Mouse (Mus musculus) liver, embryonic 11.5 days (tissue): ENCODE measurements around the gene Asf1b. TPM values are rescaled to one million over a fixed set of nuclear protein-coding genes. Genes with fewer than 3 reads are reported as not detected.
A peak's percentile ranks its signal among the peaks of the same experiment; 100 is the strongest.

ENCODE experiments used
- ATAC-seq: fragments of 200-750 bp; cut with Nextera tagmentation; replicated peaks from 2 replicates; pipeline ENCODE4 v1.8.0; 2017; ENCODE audit warnings: moderate number of reproducible peaks, mild to moderate bottlenecking, moderate TSS enrichment, moderate library complexity; ENCODE audit not compliant: low FRiP score
- DNase-seq: peaks from one replicate; pipeline ENCODE4 v3.0.0-alpha.2; 2017; ENCODE audit warnings: low spot score
- H3K27ac ChIP-seq: fragments of 300-500 bp; sonication (generic); 2 replicates; pipeline ENCODE4 v1.5.1; 2014; ENCODE audit warnings: mild to moderate bottlenecking, low read depth, low read length, control low read depth
- H3K27me3 ChIP-seq: fragments of 300-500 bp; sonication (generic); replicated peaks from 2 replicates; pipeline ENCODE4 v1.6.1; 2014; ENCODE audit warnings: low read length, mixed read lengths; ENCODE audit not compliant: control insufficient read depth, insufficient read depth
- H3K36me3 ChIP-seq: fragments of 300-500 bp; sonication (generic); 2 replicates; pipeline ENCODE4 v1.6.1; 2014; ENCODE audit warnings: mild to moderate bottlenecking, low read length, moderate library complexity, mixed read lengths; ENCODE audit not compliant: control insufficient read depth, insufficient read depth
- H3K4me1 ChIP-seq: fragments of 300-500 bp; sonication (generic); replicated peaks from 2 replicates; pipeline ENCODE4 v1.6.1; 2014; ENCODE audit warnings: low read length, mixed read lengths; ENCODE audit not compliant: control insufficient read depth, insufficient read depth
- H3K4me2 ChIP-seq: fragments of 300-500 bp; sonication (generic); 2 replicates; pipeline ENCODE4 v1.6.1; 2014; ENCODE audit warnings: mild to moderate bottlenecking, control low read depth, moderate library complexity
- H3K4me3 ChIP-seq: fragments of 300-500 bp; sonication (generic); 2 replicates; pipeline ENCODE4 v1.5.1; 2014; ENCODE audit warnings: low read depth, low read length, control low read depth
- H3K9ac ChIP-seq: fragments of 300-500 bp; sonication (generic); 2 replicates; pipeline ENCODE4 v1.6.1; 2014; ENCODE audit warnings: low read depth, low read length, control low read depth
- H3K9me3 ChIP-seq: fragments of 300-500 bp; sonication (generic); 2 replicates; pipeline ENCODE4 v1.6.1; 2016; ENCODE audit warnings: low read length, inconsistent platforms, mixed read lengths; ENCODE audit not compliant: control insufficient read depth
- WGBS: fragments of 180-500 bp; shearing (Covaris S2); extraction: QIAGEN DNeasy Blood & Tissue Kit; methylation state at CpG from one replicate; pipeline ENCODE4 v1.1.7; 2014; 5-methylcytosine and 5-hydroxymethylcytosine counted together
- polyA plus RNA-seq: library from polyadenylated mRNA; unstranded; fragments of >200 nt; fragmentation: Nextera tagmentation; extraction: Ambion mirVana; gene quantifications from 2 replicates; pipeline ENCODE4 v1.2.1, GENCODE M21; 2014

Asf1b gene
- polyA plus RNA-seq, 1 experiment from 2014 or later = 109 TPM

DNA sequence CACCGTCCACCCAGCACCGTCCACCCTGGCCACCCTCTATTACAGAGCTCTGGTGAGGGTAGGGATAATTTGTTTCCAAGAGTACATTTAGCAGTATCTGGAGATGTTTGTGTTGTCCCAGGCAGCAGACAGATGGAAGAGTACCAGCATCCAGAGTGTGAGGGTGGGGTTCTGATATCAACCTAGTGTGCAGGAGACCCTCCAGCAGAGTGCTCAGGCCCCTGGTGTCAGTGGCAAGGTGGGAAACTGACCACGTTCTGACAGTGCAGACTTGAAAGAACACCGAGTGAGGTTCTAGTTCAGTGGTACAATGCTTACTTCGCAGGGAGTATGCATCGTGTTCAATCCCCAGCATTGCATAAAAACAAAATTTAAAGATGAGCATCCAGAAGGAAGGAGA is 16.4 kb downstream of the Asf1b start:
- H3K4me2 ChIP-seq = peak overlapping the region; percentile 95
- H3K27ac ChIP-seq = peak overlapping the region; percentile 78; the same call in 1 of the 2 replicates
- peaks cover 18% of the 10 kb centered on the region for H3K36me3 ChIP-seq
- 71% methylated on average over 6 of the region's 6 CpGs for WGBS
- H3K4me1 ChIP-seq = peaks cover 13% of the 10 kb centered on the region
- H3K27me3 ChIP-seq = no peaks in the 10 kb centered on the region
- H3K9me3 ChIP-seq = no peaks in the 10 kb centered on the region
- no peak for ATAC-seq
- peak overlapping the region; percentile 76 for H3K9ac ChIP-seq
- no peak for DNase-seq
- H3K4me3 ChIP-seq = peak overlapping the region; percentile 96

DNA sequence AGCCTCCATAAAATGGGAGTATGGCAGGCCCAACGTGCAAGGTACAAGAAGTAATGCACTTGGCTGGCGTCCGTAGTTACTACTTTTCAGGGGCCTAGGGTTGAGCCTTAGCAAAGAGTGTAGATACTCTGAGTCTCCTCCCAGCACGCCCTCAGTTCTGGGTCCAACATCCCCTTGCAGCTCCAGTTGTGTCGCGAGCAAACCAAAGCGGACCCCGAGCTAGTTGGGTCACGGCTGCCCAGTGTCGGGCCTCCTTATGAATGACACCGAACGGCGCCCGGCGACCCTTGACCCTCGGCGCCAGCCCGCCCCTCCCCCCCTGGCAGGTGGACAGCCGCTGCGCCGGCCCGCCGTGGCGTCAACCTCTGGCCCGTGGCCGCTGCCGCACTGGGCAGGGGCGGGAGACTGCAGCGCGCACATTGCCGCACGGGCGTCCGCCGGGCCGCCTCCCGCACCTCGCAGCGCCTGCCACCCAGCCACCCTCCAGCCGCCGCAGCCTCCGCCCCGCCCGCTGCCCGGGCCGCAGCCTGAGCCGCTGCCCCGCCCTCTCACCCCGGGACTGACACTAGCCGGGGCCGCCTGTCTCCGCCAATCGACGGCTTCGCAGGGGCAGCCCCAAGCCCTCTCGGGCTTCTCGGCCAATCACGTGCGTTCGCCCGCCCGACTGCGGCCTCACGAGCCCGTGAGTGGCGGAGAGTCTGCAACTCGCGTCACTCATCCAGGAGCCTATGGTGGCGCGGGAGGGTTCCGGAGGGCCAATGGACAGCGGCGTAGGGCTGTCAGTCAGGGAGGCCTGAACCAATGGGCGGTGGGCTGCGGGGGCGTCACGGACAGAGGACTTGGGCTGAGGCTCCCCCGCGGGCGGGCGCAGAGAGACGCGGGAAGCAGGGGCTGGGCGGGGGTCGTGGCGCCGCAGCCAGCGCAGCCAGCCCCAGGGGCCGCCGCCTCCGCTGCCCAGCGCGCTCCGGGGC is 17.1 kb downstream of the Asf1b start, which contains the start of gene Prkaca:
Gene Prkaca, plus strand, starts transcription at position 844 of the 971 bp plus-strand sequence.
- Histone ChIP-seq H3K9ac (peak within 1 kb of the TSS; percentile 85), H3K4me3 (peak within 1 kb of the TSS; percentile 96), H3K36me3 (peaks cover 14% of the 10 kb centered on the region), H3K27ac (peak within 1 kb of the TSS; percentile 78), H3K9me3 (no peaks in the 10 kb centered on the region), H3K4me2 (peak within 1 kb of the TSS; percentile 97), H3K4me1 (peaks cover 18% of the 10 kb centered on the region), H3K27me3 (no peaks in the 10 kb centered on the region)
- peak; percentile 97 for DNase-seq
- WGBS = under 1% methylated on average over 89 of the region's 94 CpGs
- ATAC-seq = peak; percentile 99

DNA sequence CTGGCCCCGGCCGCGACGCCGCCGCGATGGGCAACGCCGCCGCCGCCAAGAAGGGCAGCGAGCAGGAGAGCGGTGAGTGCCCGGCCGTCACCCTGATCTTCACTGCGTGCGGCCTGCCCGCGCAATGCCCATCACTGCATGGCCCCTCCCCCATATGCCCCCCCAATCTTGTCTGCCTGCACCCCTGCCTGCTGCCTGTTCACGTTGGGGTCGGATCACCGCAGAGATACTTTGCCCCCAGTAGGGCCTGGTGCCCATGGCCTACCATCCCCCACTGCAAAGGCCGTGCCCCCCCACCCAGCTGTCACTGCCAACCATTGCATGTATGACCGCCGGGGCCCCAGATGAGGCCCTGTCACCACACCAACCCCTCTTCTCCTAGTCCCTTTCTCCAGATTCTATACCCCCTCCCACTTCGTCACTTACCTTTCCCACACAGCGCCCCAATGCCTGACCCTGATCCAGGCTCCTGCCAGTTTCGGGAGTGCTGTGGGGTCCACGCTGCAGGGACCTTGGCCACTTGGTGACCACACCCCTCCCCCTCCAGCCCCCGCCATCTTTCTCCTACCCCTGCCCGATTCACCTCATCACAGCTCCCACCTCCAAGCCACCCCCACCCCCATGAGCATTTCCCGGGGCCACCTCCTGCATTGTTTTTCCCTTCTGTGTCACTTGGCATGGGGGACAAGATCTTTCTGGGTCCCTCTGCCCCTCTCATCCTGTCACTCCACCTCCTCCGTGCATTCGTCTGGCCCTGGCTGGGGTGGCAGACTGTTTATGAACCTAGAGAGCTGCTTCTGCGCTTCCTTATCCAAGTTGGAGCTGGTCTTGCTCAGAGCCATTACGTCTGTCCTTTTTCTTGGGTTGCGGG is 18.1 kb downstream of the Asf1b start:
- 7% methylated on average over 37 of the region's 37 CpGs for WGBS
- Histone ChIP-seq H3K36me3 (peaks cover 6% of the 10 kb centered on the region), H3K4me3 (peak overlapping the region; percentile 96), H3K4me1 (peaks cover 27% of the 10 kb centered on the region), H3K9ac (peak overlapping the region; percentile 85), H3K27me3 (no peaks in the 10 kb centered on the region), H3K27ac (peak overlapping the region; percentile 52), H3K4me2 (peak overlapping the region; percentile 97), H3K9me3 (no peaks in the 10 kb centered on the region)
- DNase-seq = peak; percentile 55
- ATAC-seq = peak; percentile 24

DNA sequence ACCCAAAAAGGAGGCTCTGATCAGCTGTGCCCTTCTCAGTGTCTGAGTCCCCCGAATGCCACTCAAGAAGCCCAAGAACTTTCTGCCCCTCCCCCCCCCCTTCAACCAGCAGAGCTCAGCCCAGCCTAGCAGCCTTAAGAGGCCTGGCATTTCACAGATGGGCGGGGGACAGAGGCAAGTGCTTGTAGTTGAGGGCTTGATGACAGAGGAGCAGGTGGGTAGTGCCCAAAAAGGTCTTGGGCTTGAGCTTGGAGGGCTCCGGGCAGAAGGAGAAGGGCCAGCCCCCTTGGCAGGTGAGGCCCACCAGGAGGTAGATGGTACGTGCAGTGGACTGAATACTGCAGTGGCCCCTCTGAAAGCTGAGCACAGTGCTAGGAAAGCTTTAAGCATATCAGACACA is 19.2 kb downstream of the Asf1b start:
- Histone ChIP-seq H3K4me3 (no peak overlapping the region), H3K36me3 (no peaks in the 10 kb centered on the region; the same call in 1 of the 2 replicates), H3K4me1 (peaks cover 27% of the 10 kb centered on the region), H3K27me3 (no peaks in the 10 kb centered on the region), H3K9me3 (no peaks in the 10 kb centered on the region), H3K27ac (no peak overlapping the region), H3K9ac (no peak overlapping the region), H3K4me2 (no peak overlapping the region)
- ATAC-seq = no peak
- 84% methylated on average over 4 of the region's 4 CpGs for WGBS
- no peak for DNase-seq

DNA sequence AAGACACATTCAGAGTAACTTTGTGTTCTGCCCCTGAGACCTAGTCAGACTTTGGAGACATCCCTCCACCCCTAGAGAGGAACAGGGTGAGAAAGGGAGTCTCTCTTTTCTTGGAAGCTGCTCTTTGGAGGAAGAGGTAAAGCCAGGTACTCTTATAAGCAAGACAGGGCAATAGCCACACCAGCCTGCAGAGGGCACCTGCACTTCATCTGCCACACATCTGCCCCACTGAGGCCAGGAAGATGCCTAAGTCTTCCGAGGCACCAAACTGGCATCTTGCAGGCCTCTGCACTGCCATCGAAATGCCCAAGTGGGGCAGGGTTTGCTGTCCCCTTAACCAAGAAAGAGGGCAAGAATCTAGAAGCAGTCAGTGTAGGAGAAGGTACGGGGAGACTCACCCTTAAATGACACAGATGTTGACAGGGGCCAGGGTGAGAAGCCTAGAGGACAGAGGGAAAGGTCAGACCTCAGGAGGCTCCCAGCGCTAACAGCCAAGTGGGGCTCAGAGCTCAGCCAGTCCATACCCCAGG is 20.9 kb downstream of the Asf1b start:
- ATAC-seq = no peak
- Histone ChIP-seq H3K27ac (no peak overlapping the region), H3K4me2 (no peak overlapping the region), H3K4me3 (no peak overlapping the region), H3K9me3 (no peaks in the 10 kb centered on the region), H3K4me1 (peaks cover 27% of the 10 kb centered on the region), H3K27me3 (no peaks in the 10 kb centered on the region), H3K36me3 (peaks cover 5% of the 10 kb centered on the region; the same call in 1 of the 2 replicates), H3K9ac (no peak overlapping the region)
- DNase-seq = no peak
- WGBS = 78% methylated on average over 4 of the region's 4 CpGs

DNA sequence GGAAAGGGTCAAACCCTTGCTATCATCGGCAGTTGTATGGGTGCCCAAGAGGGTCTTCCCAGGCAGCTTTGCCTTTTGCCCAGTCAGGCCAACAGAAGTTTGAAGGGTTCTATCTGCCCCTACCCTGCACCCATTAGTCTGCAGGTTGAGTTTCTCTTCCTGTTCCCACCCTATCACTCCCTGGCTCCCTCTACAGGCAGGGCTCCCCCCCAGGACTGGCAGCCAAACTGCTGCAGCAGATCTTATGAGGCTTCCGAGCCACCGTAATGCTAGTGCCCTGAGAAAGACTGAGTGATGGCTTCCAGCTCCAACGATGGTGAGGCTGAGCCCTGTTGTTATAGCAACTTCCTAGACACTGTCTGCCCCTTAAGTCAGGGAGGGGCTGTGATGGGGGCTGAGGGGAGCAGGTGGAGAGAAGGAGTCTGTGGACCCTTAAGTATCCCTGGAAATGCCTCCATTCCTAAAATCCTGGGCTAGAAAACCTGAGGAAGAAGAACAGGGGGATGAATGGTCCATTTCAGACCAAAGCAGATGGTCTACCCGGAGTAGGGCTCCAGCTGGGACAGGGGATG is 21.6 kb downstream of the Asf1b start:
- Histone ChIP-seq H3K4me1 (peaks cover 23% of the 10 kb centered on the region), H3K27ac (no peak overlapping the region)
- 82% methylated on average over 5 of the region's 5 CpGs for WGBS

DNA sequence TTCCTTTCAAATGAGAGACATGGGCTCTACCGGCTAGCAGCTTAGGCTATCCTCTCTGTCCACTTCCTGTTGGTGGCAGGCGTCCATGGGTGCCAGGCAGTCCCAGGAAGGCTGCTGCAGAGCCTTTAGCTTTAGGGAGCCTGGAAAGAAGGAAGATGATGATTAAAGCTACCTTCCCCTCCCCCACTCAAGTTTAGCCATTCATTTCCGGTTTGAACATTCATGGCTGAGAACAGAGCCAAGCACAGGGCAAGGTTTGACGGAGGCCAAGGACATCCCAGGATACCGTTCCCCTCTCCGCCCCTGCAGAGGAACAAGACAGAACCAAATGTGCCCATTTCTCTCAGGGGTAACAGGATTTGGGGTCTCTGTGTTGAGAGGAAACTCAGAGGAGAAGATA is 22.3 kb downstream of the Asf1b start:
- no peak overlapping the region for H3K9ac ChIP-seq

More for the DNA sequence above, 21.6 kb downstream of the Asf1b start:
- Histone ChIP-seq H3K27me3 (no peaks in the 10 kb centered on the region), H3K4me2 (no peak overlapping the region), H3K9me3 (no peaks in the 10 kb centered on the region), H3K9ac (no peak overlapping the region), H3K36me3 (peaks cover 10% of the 10 kb centered on the region), H3K4me3 (no peak overlapping the region)
- DNase-seq (no peak), ATAC-seq (no peak)

DNA sequence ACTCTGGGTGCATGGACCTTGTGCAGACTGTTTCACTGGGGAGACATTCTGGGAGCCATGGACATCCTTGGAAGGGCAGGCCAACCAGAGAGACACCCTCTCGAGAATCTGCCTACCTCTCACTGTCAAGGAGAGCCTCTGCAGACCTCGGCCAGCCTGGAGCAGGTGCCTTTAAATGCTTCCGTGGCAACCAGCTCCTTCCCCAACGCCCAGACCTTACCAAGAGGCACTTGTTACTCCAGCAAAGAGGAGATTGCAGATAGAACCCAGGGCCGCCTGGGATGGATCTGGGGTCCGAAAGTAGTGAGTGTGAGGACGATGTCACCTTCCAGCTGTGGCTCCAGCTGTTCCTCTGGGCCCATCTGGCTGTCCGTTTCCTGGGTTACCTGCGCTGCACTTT is 22.9 kb downstream of the Asf1b start:
- no peak overlapping the region for H3K4me2 ChIP-seq
- ATAC-seq (no peak), DNase-seq (no peak)
- H3K27me3 ChIP-seq = no peaks in the 10 kb centered on the region
- no peak overlapping the region for H3K27ac ChIP-seq
- H3K9me3 ChIP-seq = no peaks in the 10 kb centered on the region
- H3K4me1 ChIP-seq = peaks cover 24% of the 10 kb centered on the region
- WGBS = 76% methylated on average over 9 of the region's 9 CpGs
- no peak overlapping the region for H3K9ac ChIP-seq
- peaks cover 15% of the 10 kb centered on the region for H3K36me3 ChIP-seq
- no peak overlapping the region for H3K4me3 ChIP-seq

More for the DNA sequence above, 22.3 kb downstream of the Asf1b start:
- 49% methylated on average over 6 of the region's 6 CpGs for WGBS
- DNase-seq (no peak), ATAC-seq (no peak)
- Histone ChIP-seq H3K27ac (peak overlapping the region; percentile 43; the same call in 1 of the 2 replicates), H3K36me3 (peaks cover 14% of the 10 kb centered on the region), H3K27me3 (no peaks in the 10 kb centered on the region), H3K4me1 (peaks cover 24% of the 10 kb centered on the region), H3K9me3 (no peaks in the 10 kb centered on the region), H3K4me3 (no peak overlapping the region), H3K4me2 (peak overlapping the region; percentile 12; the same call in 1 of the 2 replicates)
